Mouse (Mus musculus): Measurements from ENCODE around the gene Ascc2. TPM values are rescaled to one million over a fixed set of nuclear protein-coding genes. Genes with fewer than 3 reads are reported as not detected.
"Not testable (repeated sequence)": the region's sequence is repeated elsewhere in the genome, so short reads cannot be mapped to it uniquely, and the experiment has no call there.

The Ascc2 gene
- polyA plus RNA-seq, 2 experiments from 2014 or later, result 23.1 to 35.3 TPM

DNA sequence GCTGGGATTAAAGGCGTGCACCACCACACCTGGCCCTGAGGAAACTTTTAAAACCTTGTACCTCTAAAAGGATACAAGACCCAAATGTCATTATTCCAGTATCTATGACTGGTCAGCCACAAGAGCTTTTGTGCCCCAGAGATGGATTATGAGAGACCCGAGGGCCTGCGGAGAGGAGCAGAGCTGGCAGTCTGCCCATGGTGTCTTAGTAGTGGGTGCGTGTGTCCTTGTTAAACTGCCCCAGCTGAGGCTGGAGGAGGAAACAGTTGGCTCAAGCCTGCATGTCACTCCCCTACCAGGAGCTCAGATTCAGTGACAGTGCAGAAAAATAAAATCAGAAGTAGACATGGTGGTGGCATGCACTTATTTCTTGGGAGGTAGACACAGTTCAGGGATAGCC is 47.5 kb downstream of the Ascc2 start:
- ATAC-seq, result no peak

- ATAC-seq, result no peak
Observed at GRCm38 (mm10) chr11:4685510-4685909, 48.0 kb downstream of the Ascc2 start.

GRCm38 (mm10) chr11:4687027-4687426 is 49.5 kb downstream of the Ascc2 start:
- ATAC-seq, result no peak

DNA sequence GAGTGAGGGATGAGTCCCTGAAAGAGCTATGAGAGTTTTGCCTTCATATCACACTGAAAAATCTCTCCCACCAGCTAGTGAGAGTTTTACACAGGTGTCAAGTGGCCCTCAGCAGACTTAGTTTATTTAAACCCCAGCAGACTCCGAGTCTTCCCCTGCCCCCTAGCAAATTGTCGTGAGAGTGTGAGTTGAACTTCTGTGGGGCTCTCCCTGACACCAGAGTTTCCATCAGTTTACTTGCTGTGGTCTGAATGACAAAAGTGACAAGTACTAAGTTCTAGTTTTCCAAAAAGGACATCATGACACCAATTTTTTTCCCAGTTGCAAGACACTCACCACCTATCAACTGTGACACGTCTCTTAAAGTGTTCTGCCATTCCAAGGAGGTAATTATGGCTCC is 50.3 kb downstream of the Ascc2 start:
- ATAC-seq, result no peak

- no peak for ATAC-seq
Observed at GRCm38 (mm10) chr11:4688632-4689380, 51.3 kb downstream of the Ascc2 start.

GRCm38 (mm10) chr11:4690353-4690752 is 52.8 kb downstream of the Ascc2 start:
- ATAC-seq, result no peak

DNA sequence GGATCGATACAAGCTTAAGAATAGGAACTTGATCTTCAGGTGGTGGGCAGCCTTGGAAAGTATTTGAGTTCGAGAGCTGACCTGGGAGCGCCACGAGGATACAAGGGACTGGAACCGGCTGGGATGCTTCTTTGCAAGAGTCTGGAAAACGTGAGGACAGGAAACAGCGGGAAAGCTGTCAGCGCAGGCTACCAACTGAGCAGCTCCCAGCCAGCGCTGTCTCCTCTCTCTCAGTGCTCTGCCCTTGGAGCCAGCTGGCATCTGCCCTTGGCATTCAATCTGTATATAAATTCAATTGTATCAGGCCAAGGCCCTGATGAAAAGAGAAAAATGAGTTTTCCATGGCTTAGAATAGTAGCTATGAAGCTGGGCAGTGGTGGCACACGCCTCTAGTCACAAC is 53.7 kb downstream of the Ascc2 start:
- no peak for ATAC-seq

DNA sequence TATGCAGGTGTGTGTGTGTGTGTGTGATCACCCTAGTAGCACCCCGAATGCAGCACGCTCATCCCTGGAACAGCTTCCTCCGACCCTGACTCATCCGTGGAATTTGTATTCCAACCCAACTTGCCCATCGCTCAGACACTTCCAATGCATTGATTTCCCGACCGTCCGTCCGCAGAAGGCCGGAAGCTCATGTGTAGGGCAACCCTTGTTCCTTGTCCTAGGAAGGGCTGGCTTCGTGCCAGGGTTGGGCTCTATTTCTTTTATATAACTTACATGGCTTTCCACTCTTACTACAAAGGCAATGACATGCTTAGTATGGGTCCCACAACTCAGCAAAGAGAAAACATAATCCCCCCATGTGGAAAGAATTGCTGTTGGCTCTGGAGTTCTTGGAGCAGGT is 54.6 kb downstream of the Ascc2 start:
- no peak for ATAC-seq

DNA sequence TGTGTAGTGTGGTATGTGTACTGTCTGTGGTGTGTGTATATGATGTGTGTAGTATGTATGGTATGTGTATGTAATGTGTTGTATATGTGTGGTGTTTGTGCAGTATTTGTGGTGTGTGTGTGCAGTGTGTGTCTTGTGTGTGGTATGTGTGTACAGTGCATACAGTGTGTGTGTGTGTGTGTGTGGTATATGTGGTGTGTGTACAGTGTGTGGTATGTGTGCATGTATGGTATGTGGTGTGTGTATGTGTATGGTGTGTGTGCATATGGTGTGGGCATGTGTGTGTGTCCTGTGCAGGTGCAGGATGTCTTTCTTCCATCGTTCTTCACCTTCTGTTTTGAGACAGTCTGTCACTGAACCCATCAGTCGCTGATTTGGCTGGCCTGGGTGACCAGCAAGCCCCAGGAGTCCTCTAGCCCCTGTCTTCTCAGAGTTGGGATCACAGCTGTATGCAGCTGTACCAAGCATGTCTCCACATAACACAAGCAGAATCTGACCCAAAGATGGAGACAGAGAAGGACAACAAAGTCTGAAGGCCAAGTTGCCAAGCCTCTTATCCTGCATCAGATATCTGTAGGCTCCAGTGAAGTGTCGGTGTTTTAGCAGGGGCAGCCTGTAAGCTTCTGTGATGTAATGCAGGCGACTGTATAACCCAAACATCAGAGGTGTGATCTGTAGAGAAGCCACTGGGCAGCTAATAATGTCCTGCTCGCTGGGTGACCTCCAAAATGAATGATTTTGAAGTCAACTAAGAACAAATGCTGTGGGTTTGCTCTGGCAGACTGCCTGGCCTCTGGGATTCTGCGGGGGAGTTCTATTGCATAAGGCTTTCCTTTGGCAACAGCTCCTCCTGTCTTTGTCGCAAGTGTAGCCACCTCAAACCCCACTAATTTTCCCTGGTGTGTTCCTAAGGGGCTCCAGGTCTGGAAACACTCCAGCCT is 59.8 kb downstream of the Ascc2 start:
- ATAC-seq, result no peak

DNA sequence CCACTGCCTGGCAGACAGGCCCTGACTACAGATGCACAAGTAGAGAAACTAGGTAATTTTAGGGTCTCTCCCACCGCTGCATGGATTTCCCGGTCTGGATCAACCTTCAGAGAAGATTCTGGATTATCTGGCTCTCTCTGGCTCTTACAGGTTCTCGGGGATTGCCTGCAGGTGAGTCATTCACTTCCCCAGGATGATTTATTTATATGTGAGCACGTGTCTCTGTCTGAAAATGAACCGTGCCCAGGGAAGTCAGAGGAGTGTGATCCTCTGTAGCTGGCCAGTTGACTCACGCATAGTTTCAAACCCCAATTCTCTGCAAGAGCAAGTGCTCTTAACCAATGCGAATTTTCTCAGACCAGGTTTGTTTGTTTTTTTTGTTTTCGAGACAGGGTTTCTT is 63.2 kb downstream of the Ascc2 start:
- ATAC-seq, result no peak

DNA sequence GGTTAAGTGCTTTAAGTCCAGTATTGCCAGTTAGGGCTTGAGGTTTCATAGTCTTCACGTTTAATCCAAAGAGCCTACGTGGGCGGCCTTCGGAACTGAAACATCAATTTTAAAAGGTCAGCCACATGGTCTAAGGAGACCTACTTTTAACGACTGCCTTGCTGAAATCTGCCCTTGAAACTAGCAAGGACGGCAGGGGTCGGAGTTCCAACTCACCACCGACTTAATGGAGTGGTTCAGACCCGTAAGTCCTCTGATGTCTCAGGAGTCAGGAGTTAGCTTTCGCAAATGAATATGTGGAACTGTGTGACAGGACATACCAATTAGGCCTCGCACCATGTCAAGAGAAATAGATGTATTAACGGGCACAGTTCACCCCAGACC is 66.1 kb downstream of the Ascc2 start:
- no peak for ATAC-seq

GRCm38 (mm10) chr11:4704072-4704964 is 66.8 kb downstream of the Ascc2 start, which contains the start of the genes Uqcr10 and Zmat5:
Gene Uqcr10, minus strand, starts transcription at chr11:4704342.
Gene Zmat5, plus strand, starts transcription at chr11:4704678.
- peak; percentile 96 for ATAC-seq

DNA sequence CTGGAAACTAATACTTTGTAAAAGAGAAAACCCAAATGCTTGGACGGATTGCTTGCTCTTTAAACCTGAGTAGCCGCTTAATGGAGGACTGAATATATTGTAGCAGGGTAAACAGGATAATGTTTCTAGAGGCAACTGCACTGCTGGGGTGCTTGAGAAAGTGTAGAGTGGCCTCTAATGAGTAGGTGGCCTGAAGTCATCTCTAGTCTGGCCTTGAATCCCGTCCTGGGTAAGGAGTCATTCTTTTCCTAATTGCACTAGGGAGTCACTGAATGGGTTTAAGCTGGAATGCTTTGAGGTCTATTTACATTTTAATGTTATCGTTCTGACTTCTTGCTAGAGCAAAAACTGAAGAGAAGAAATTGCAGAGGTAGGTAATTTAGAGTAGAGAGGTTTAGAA is 67.6 kb downstream of the Ascc2 start:
- no peak for ATAC-seq

- not testable (repeated sequence) for ATAC-seq
Observed at GRCm38 (mm10) chr11:4710188-4710587, 72.6 kb downstream of the Ascc2 start.

GRCm38 (mm10) chr11:4712822-4713221 is 75.3 kb downstream of the Ascc2 start:
- no peak for ATAC-seq

DNA sequence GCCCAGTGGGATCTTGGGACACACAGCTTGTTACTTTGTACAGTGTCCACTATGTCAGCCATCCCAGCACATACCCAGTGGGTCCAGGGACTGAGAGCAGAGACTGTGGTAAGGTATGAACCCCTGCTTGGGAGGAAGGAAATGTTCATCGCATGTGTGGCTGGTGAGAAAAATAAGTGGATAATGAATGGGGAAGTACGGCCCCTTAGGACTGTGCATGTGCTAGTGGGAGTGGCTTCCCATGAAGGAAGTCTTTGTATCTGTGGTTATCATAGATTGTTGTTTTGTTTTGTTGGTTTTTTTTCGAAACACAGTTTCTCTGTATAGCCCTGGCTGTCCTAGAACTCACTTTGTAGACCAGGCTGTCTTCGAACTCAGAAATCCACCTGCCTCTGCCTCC is 77.2 kb downstream of the Ascc2 start:
- ATAC-seq, result no peak

- ATAC-seq, result no peak
Observed at GRCm38 (mm10) chr11:4715596-4715995, 78.0 kb downstream of the Ascc2 start.

DNA sequence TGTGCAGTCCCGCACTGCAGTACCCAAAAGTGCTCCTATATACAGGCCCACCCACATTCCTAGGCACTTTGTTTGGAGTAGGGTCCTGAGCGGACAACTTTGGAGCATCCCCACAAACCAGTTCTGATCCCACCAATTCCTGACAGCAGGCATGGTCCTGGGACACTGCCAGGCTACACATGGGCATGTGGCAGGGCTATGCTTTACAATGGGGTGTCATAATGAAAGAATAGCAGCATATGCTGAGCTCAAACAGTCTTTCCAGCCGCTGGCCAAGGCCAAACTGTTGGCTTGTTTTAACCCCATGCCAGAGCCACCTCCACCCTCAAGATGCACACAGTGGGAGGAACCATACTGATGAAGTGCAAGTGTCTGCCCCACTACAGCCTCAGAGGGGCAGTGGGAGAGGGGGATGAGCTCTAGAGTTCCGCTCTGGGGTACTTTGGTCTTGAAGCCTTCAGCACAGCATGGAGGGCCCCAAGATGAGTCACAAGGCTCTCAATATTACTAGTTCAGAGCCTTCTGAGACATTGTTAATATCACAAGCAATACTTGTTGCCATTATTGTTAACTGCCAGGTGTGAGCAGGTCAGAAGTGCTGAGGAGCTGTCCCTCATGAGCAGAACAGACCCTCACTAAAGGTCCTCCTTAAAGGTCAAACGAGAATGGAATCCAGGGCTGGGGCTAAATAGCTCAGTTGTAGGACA is 79.1 kb downstream of the Ascc2 start:
- no peak for ATAC-seq

DNA sequence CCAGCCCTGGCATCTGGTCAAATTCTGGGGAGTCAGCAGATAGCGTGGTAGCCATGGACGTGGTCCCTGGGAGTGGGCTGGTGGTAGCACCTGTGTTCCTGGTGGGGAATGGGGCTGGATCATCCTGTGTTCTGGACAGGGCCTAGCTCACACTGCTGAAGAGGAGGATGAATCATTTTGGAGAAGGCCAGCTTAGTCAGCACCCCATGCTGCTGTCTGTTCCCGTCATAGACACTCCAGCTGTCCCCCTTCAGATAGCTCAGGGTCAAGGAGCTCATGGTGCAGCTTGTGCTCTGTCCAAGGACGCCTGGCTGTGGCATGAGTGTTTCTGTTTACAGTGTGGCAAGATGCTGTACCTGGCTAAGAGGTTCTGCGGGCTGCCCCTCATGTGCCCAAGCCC is 81.0 kb downstream of the Ascc2 start:
- ATAC-seq, result no peak

- no peak for ATAC-seq
Observed at GRCm38 (mm10) chr11:4719961-4720360, 82.4 kb downstream of the Ascc2 start.

DNA sequence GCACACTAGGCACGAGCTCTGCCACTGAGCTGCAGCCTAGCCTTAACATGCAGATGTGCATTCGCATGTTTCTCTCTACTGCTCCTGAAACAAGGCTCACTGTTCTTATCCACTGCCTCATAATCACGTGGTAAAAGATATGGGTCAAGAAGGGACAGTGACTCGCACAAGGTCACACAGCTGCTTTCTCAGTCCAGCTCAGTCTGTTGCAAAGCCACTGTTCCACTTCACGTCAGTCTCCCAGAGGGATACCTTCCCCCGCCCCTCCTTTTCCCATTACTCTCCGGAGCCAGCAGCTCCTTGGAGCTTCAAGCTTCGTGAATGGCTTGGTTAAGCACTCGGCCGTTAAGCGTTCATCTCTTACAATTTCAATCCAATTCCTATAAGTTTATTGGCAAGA is 82.8 kb downstream of the Ascc2 start:
- no peak for ATAC-seq

Measured in activated CD4-positive, CD25-positive, alpha-beta regulatory T cell, adult 4 months (primary cell).